Mouse (Mus musculus): ENCODE data around the gene Cbr2.

Cbr2 gene

GRCm38 (mm10) chr11:120730331-120730870, 1.5 kb downstream of the Cbr2 start:
- no peak for DNase-seq (ENCODE audit: low spot score)

- DNase-seq (ENCODE audit: low spot score): peak; percentile 56
Observed at GRCm38 (mm10) chr11:120729432-120730050, 2.4 kb downstream of the Cbr2 start.

- no peak for DNase-seq (ENCODE audit: low spot score)
Observed at GRCm38 (mm10) chr11:120728530-120729240, 3.2 kb downstream of the Cbr2 start.

GRCm38 (mm10) chr11:120727564-120727963, 4.3 kb downstream of the Cbr2 start:
- no peak for DNase-seq (ENCODE audit: low spot score)

- DNase-seq (ENCODE audit: low spot score): peak; percentile 83
Observed at GRCm38 (mm10) chr11:120727169-120727527, 4.8 kb downstream of the Cbr2 start, which contains the start of gene Dcxr. Gene Dcxr, minus strand, starts transcription at chr11:120727281.

GRCm38 (mm10) chr11:120726243-120727168, 5.4 kb downstream of the Cbr2 start:
- DNase-seq (ENCODE audit: low spot score): no peak

GRCm38 (mm10) chr11:120723509-120723908, 8.4 kb downstream of the Cbr2 start:
- no peak for DNase-seq (ENCODE audit: low spot score)

GRCm38 (mm10) chr11:120722761-120723382, 9.0 kb downstream of the Cbr2 start:
- no peak for DNase-seq (ENCODE audit: low spot score)

GRCm38 (mm10) chr11:120722067-120722630, 9.8 kb downstream of the Cbr2 start:
- DNase-seq (ENCODE audit: low spot score): no peak

- peak; percentile 75 for DNase-seq (ENCODE audit: low spot score)
Observed at GRCm38 (mm10) chr11:120721124-120722066, 10.5 kb downstream of the Cbr2 start, which contains the start of gene Rac3. Gene Rac3, plus strand, starts transcription at chr11:120721470.

- peak; percentile 86 for DNase-seq (ENCODE audit: low spot score)
Observed at GRCm38 (mm10) chr11:120720450-120720849, 11.5 kb downstream of the Cbr2 start.

- DNase-seq (ENCODE audit: low spot score): no peak
Observed at GRCm38 (mm10) chr11:120719841-120720376, 12.0 kb downstream of the Cbr2 start.

- DNase-seq (ENCODE audit: low spot score): no peak
Observed at GRCm38 (mm10) chr11:120719242-120719641, 12.7 kb downstream of the Cbr2 start.

GRCm38 (mm10) chr11:120715131-120715530, 16.8 kb downstream of the Cbr2 start:
- DNase-seq (ENCODE audit: low spot score): no peak

- DNase-seq (ENCODE audit: low spot score): no peak
Observed at GRCm38 (mm10) chr11:120714546-120714945, 17.4 kb downstream of the Cbr2 start.

- peak; percentile 95 for DNase-seq (ENCODE audit: low spot score)
Observed at GRCm38 (mm10) chr11:120713580-120714518, 18.1 kb downstream of the Cbr2 start, which contains the start of the genes Cenpx and Lrrc45. Gene Cenpx, minus strand, starts transcription at chr11:120713738. Gene Lrrc45, plus strand, starts transcription at chr11:120713925.

GRCm38 (mm10) chr11:120712771-120713568, 18.9 kb downstream of the Cbr2 start:
- peak; percentile 55 for DNase-seq (ENCODE audit: low spot score)

All from ovary, postnatal 36 days (tissue).